Comparison of ENCODE assay signal across 9 mouse cellular contexts in genomic region chr5:148820476-148820875, GRCm38 (mm10).
A peak's percentile ranks its signal among the peaks of the same experiment; 100 is the strongest.
DNase-seq lines count a peak whose midpoint lies in the region; ATAC-seq and TF ChIP-seq lines count a peak whose summit lies in the region.
"Had no signal": no experiment of that assay in that cellular context is flagged by ENCODE, and none has a peak within 500 bp of the region (broad histone marks: within the 10 kb centered on the region; RNA-seq: fewer than 3 reads in every experiment).

No protein-coding gene starts in this region.

- no peak for TF ChIP-seq CTCF in thymus, adult 2 months (IDR thresholded peaks at IDR 0.05; ENCODE audit: borderline replicate concordance, control insufficient read depth, extremely low read depth, insufficient read depth, low read length, poor library complexity)

- no peaks in the 10 kb centered on the region for H3K36me3 ChIP-seq in thymus, adult 2 months (ENCODE audit: control insufficient read depth, insufficient read depth, low read length)
- no peaks in the 10 kb centered on the region for H3K36me3 ChIP-seq in kidney, embryonic 16.5 days (ENCODE audit: insufficient read depth, low read length)

- peak overlapping the region; percentile 30; the same call in 1 of the 2 replicates for H3K9ac ChIP-seq in kidney, embryonic 16.5 days (replicated peaks; ENCODE audit: low read length)

- H3K4me3 ChIP-seq in thymus, adult 2 months (ENCODE audit: control insufficient read depth, insufficient read depth, low read length), result no peak overlapping the region
- H3K4me3 ChIP-seq in kidney, embryonic 16.5 days (ENCODE audit: low read length), result peak overlapping the region; percentile 11; the same call in 1 of the 2 replicates
- H3K4me3 ChIP-seq: erythroblast, embryonic 14.5 days had no signal

- no peaks in the 10 kb centered on the region for H3K27me3 ChIP-seq in thymus, adult 2 months (ENCODE audit: control insufficient read depth, insufficient read depth, low read length)
- peaks cover 16% of the 10 kb centered on the region for H3K27me3 ChIP-seq in kidney, embryonic 16.5 days (ENCODE audit: insufficient read depth, low read length)

- no peak for TF ChIP-seq POLR2A in thymus, adult 2 months (IDR thresholded peaks at IDR 0.05; ENCODE audit: control insufficient read depth, extremely low read depth, insufficient read depth, low read length, poor library complexity)

- 13% methylated on average over 20 of the region's 20 CpGs for WGBS in thymus, adult 2 months
- WGBS in kidney, embryonic 16.5 days, result 4% methylated on average over 20 of the region's 20 CpGs

- peak; percentile 59 to 75 for DNase-seq in adrenal gland, adult (ENCODE audit: inconsistent age in 2 of 2, low spot score in 1 of 2)
- DNase-seq in adrenal gland, postnatal 4 days (ENCODE audit: low spot score in 2 of 2), result no peak
- peak; percentile 33 for DNase-seq in thymus, postnatal 25 days
- DNase-seq in thymus, adult 2 months, result no peak
- peak; percentile 27 for DNase-seq in neural tube, embryonic 10.5 days (ENCODE audit: extremely low spot score, low spot score)
- DNase-seq in gastrocnemius, postnatal 4 days (ENCODE audit: low spot score in 2 of 2), result no peak

- H3K27ac ChIP-seq in thymus, adult 2 months (ENCODE audit: control insufficient read depth, insufficient read depth, low read length), result no peak overlapping the region
- no peak overlapping the region for H3K27ac ChIP-seq in kidney, embryonic 16.5 days (ENCODE audit: low read length)

- no peaks in the 10 kb centered on the region for H3K9me3 ChIP-seq in kidney, embryonic 16.5 days (ENCODE audit: low read length)

- H3K4me2 ChIP-seq in kidney, embryonic 16.5 days (replicated peaks; ENCODE audit: low read depth, low read length), result peak overlapping the region; percentile 40

- H3K4me1 ChIP-seq in thymus, adult 2 months (replicated peaks; ENCODE audit: control insufficient read depth, insufficient read depth, low read length), result peaks cover 16% of the 10 kb centered on the region
- peaks cover 30% of the 10 kb centered on the region for H3K4me1 ChIP-seq in kidney, embryonic 16.5 days (ENCODE audit: insufficient read depth, low read length)

- ATAC-seq in kidney, embryonic 16.5 days (ENCODE audit: low FRiP score, low TSS enrichment), result peak; percentile 52; the same call in 1 of the 2 replicates
- ATAC-seq in cerebellum, adult (ENCODE audit: insufficient number of reproducible peaks, low FRiP score, low TSS enrichment), result no peak

Comparison
In these comparisons a context has a peak if more than half of its experiments do, and no peak if none do; other contexts are left out.
1. DNase-seq: peak in adrenal gland, adult (2 of 2), thymus, postnatal 25 days (single experiment) and neural tube, embryonic 10.5 days (single experiment); none in adrenal gland, postnatal 4 days (0 of 2), thymus, adult 2 months (single experiment) and gastrocnemius, postnatal 4 days (0 of 2).